Mouse (Mus musculus): ENCODE data around the gene Rsrc1.

The Rsrc1 gene

GRCm38 (mm10) chr3:67374360-67374778, 393.2 kb downstream of the Rsrc1 start:
- Histone ChIP-seq H3K4me1 (replicated peaks; ENCODE audit: low read depth, low read length) (peaks cover 7% of the 10 kb centered on the region; the same call in 1 of the 2 replicates), H3K4me3 (replicated peaks; ENCODE audit: low read length) (peak overlapping the region; percentile 78), H3K36me3 (ENCODE audit: insufficient read depth, low read length) (no peaks in the 10 kb centered on the region), H3K9me3 (ENCODE audit: low read length) (0 out of 2 replicates have a peak, but pooled peaks cover 3% of the 10 kb centered on the region), H3K27me3 (ENCODE audit: insufficient read depth, low read length) (peaks cover 35% of the 10 kb centered on the region)
- TF ChIP-seq POU5F1 (IDR thresholded peaks at IDR 0.05; ENCODE audit: borderline replicate concordance, low read length) (no peak), NANOG (IDR thresholded peaks at IDR 0.05; ENCODE audit: borderline replicate concordance, low read length) (no peak), CTCF (conservative IDR thresholded peaks at IDR 0.05; ENCODE audit: low read length) (no peak)

- TF ChIP-seq NANOG (IDR thresholded peaks at IDR 0.05; ENCODE audit: borderline replicate concordance, low read length), result no peak
- no peak for TF ChIP-seq CTCF (conservative IDR thresholded peaks at IDR 0.05; ENCODE audit: low read length)
- TF ChIP-seq POU5F1 (IDR thresholded peaks at IDR 0.05; ENCODE audit: borderline replicate concordance, low read length), result no peak
- Histone ChIP-seq H3K9me3 (ENCODE audit: low read length) (0 out of 2 replicates have a peak, but pooled peaks cover 3% of the 10 kb centered on the region), H3K4me1 (replicated peaks; ENCODE audit: low read depth, low read length) (peaks cover 7% of the 10 kb centered on the region; the same call in 1 of the 2 replicates), H3K27me3 (ENCODE audit: insufficient read depth, low read length) (peaks cover 35% of the 10 kb centered on the region), H3K4me3 (replicated peaks; ENCODE audit: low read length) (peak within 1 kb of the TSS; percentile 78), H3K36me3 (ENCODE audit: insufficient read depth, low read length) (no peaks in the 10 kb centered on the region)
Measured at GRCm38 (mm10) chr3:67375063-67375462, 393.9 kb downstream of the Rsrc1 start, which contains the start of gene Gm17402. Gm17402 (minus strand) TSS chr3:67375163.

DNA sequence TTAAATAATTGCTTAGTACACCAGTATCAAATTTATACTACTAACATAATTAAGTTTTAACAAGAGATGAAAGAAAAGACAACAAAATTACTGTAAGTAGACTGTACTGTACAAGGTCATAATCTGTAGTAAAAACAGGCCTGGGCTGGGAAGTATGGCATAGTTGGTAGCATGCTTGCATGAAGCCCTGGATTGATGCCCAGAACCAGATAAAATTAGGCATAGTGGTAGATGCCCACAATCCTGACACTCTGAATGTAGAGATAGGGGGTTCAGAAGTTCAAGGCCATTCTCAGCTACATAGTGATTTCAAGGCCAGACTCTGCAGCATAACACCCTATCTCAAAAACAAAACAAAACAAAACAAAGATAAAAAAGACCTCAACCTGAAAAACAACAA, 397.0 kb downstream of the Rsrc1 start:
- H3K9me3 ChIP-seq (ENCODE audit: low read length), result 0 out of 2 replicates have a peak, but pooled peaks cover 3% of the 10 kb centered on the region
- TF ChIP-seq CTCF (conservative IDR thresholded peaks at IDR 0.05; ENCODE audit: low read length) (no peak), NANOG (IDR thresholded peaks at IDR 0.05; ENCODE audit: borderline replicate concordance, low read length) (no peak), POU5F1 (IDR thresholded peaks at IDR 0.05; ENCODE audit: borderline replicate concordance, low read length) (no peak)
- no peak overlapping the region for H3K4me3 ChIP-seq (replicated peaks; ENCODE audit: low read length)
- H3K27me3 ChIP-seq (ENCODE audit: insufficient read depth, low read length), result peaks cover 16% of the 10 kb centered on the region
- H3K4me1 ChIP-seq (replicated peaks; ENCODE audit: low read depth, low read length), result peaks cover 7% of the 10 kb centered on the region; the same call in 1 of the 2 replicates
- H3K36me3 ChIP-seq (ENCODE audit: insufficient read depth, low read length), result no peaks in the 10 kb centered on the region

Measured in E14TG2a.4 (cell line).